Mouse (Mus musculus) heart, embryonic 12.5 days (tissue): Measurements from ENCODE around the gene Cdc14a. TPM values are rescaled to one million over a fixed set of nuclear protein-coding genes. Genes with fewer than 3 reads are reported as not detected.

Source experiments
- ATAC-seq: fragments of 200-750 bp; cut with Nextera tagmentation; 2 replicates; pipeline ENCODE4 v1.8.0; 2017; ENCODE audit warnings: moderate TSS enrichment, moderate library complexity; ENCODE audit not compliant: insufficient number of reproducible peaks, low FRiP score
- H3K27ac ChIP-seq: fragments of 300-500 bp; sonication (generic); 2 replicates; pipeline ENCODE4 v1.5.1; 2016; ENCODE audit warnings: mild to moderate bottlenecking, moderate library complexity; ENCODE audit not compliant: poor library complexity, severe bottlenecking
- H3K27me3 ChIP-seq: fragments of 300-500 bp; sonication (generic); replicated peaks from 2 replicates; pipeline ENCODE4 v1.6.1; 2016; ENCODE audit warnings: mild to moderate bottlenecking, moderate library complexity
- H3K36me3 ChIP-seq: fragments of 300-500 bp; sonication (generic); 2 replicates; pipeline ENCODE4 v1.6.1; 2016; ENCODE audit warnings: mild to moderate bottlenecking, moderate library complexity
- H3K4me1 ChIP-seq: fragments of 300-500 bp; sonication (generic); replicated peaks from 2 replicates; pipeline ENCODE4 v1.6.1; 2016; ENCODE audit warnings: mild to moderate bottlenecking
- H3K4me2 ChIP-seq: fragments of 300-500 bp; sonication (generic); 2 replicates; pipeline ENCODE4 v1.6.1; 2016; ENCODE audit warnings: mild to moderate bottlenecking, moderate library complexity
- H3K4me3 ChIP-seq: fragments of 300-500 bp; sonication (generic); 2 replicates; pipeline ENCODE4 v1.5.1; 2016; ENCODE audit warnings: mild to moderate bottlenecking
- H3K9ac ChIP-seq: fragments of 300-500 bp; sonication (generic); 2 replicates; pipeline ENCODE4 v1.6.1; 2016; ENCODE audit warnings: mild to moderate bottlenecking, moderate library complexity
- H3K9me3 ChIP-seq: fragments of 300-500 bp; sonication (generic); replicated peaks from 2 replicates; pipeline ENCODE4 v1.6.1; 2016; ENCODE audit warnings: mild to moderate bottlenecking, moderate library complexity
- WGBS: fragments of 180-500 bp; shearing (Covaris S2); methylation state at CpG from one replicate; pipeline ENCODE4 v1.1.7; 2016; 5-methylcytosine and 5-hydroxymethylcytosine counted together
- polyA plus RNA-seq: library from polyadenylated mRNA; unstranded; fragments of >200 nt; fragmentation: Nextera tagmentation; extraction: Ambion mirVana; gene quantifications from 2 replicates; pipeline ENCODE4 v1.2.1, GENCODE M21; 2016

Gene Cdc14a
- polyA plus RNA-seq, 1 experiment from 2014 or later, result 7.8 TPM

DNA sequence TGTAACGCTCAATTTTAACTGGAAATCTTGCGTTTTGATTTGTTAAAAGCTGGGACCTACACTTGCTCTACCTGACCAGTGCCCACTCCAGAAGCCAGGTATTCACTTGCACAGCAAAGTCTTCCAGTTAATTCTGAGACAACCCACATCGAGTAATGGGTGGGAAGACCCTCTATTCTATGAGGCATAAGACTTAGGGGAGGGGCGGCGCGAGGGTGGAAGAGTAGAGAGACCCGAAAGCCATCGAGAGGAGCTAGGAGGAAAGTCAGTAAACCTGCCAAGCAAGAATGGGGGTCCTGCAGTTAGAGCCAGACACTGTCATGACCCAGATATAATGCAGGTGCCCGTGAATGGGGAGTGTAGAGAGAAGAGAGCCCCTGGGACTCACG, 96.2 kb downstream of the Cdc14a start:
- no peak for ATAC-seq
- Histone ChIP-seq H3K4me3 (no peak overlapping the region), H3K36me3 (peaks cover 2% of the 10 kb centered on the region; the same call in 1 of the 2 replicates), H3K9me3 (no peaks in the 10 kb centered on the region), H3K27me3 (no peaks in the 10 kb centered on the region), H3K4me1 (peaks cover 8% of the 10 kb centered on the region; the same call in 1 of the 2 replicates), H3K27ac (no peak overlapping the region), H3K4me2 (peak overlapping the region; percentile 70), H3K9ac (no peak overlapping the region)
- 44% methylated on average over 10 of the region's 10 CpGs for WGBS

DNA sequence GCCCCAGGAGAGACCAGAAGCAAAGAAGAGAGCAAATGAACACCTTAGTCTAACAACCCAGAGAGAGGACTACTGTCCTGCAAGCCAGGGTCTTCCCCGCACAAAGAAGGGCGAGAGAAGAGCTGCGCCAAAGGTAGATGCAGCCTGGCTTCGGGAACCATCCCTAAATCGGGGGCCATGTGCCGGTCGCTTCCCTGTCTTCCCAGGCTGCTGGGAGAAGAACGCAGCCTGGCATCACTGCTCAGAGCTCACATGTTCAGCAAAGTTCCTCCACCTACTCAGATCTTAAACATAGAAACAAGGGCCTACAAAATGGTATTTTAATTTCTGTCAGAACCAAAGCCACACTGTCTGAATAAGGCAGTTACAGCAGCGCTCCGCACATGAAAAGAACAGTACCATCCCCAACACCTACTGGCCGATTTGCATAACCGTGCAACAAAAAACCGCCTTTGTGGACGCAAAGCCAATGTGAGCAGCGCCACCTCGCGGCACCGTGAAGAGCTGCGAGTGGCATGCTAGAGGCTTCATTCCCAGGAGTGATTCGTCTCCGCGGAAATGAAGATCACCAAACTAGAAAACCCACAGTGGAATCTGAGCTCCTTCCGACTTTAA, 96.7 kb downstream of the Cdc14a start:
- Histone ChIP-seq H3K4me3 (peak overlapping the region; percentile 27), H3K9ac (peak overlapping the region; percentile 49; the same call in 1 of the 2 replicates), H3K4me1 (peaks cover 8% of the 10 kb centered on the region; the same call in 1 of the 2 replicates), H3K27me3 (no peaks in the 10 kb centered on the region), H3K9me3 (no peaks in the 10 kb centered on the region), H3K36me3 (peaks cover 2% of the 10 kb centered on the region; the same call in 1 of the 2 replicates), H3K4me2 (peak overlapping the region; percentile 70), H3K27ac (no peak overlapping the region)
- 0 out of 2 replicates have a peak, but pooled peaks have one; percentile 40 for ATAC-seq
- 5% methylated on average over 23 of the region's 23 CpGs for WGBS

DNA sequence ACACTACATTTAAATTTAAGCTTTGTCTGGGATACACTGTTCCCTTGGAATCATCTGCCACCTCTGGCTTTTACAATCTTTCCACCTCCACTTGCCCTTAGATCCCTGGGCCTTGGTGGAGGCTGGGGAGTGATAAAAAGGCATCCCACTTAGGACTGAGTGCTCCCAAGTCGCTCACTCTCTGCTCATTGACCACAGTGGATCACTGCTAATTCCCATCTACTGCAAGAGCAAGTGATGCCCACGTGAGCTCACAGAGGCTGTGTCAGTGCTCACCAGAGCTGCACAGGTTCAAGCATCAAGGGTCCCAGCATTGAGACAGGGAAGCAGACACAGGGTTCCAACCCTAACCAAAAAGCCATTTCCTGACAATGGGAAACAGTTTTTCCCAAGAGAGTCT, 98.3 kb downstream of the Cdc14a start:
- H3K36me3 ChIP-seq, result peaks cover 2% of the 10 kb centered on the region; the same call in 1 of the 2 replicates
- H3K4me2 ChIP-seq, result no peak overlapping the region
- WGBS, result 81% methylated on average over 2 of the region's 2 CpGs

DNA sequence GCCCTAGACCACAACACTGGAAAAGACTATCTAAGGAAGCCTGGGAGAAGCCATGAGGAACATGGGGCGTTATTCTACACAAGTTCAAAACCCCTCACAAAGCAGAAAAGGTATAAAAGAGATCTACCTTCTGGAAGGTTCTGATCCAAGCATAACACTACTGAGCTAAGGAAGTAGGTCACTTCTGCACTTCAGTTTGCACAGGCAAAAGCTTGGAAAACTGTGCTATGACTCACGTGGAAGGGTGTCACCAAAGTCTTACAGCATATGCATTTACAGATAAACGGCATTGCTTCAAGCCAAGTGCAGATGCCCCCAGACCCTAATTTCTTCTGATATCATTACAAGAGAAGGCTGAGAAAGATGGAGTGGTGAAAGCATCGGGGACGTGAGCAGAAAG, 104.1 kb downstream of the Cdc14a start:
- no peaks in the 10 kb centered on the region for H3K9me3 ChIP-seq
- H3K36me3 ChIP-seq, result peaks cover 1% of the 10 kb centered on the region; the same call in 1 of the 2 replicates

More for the DNA sequence above, 98.3 kb downstream of the Cdc14a start:
- Histone ChIP-seq H3K27ac (no peak overlapping the region), H3K4me1 (peaks cover 8% of the 10 kb centered on the region; the same call in 1 of the 2 replicates), H3K27me3 (no peaks in the 10 kb centered on the region), H3K9ac (no peak overlapping the region), H3K9me3 (no peaks in the 10 kb centered on the region), H3K4me3 (no peak overlapping the region)
- ATAC-seq, result no peak

DNA sequence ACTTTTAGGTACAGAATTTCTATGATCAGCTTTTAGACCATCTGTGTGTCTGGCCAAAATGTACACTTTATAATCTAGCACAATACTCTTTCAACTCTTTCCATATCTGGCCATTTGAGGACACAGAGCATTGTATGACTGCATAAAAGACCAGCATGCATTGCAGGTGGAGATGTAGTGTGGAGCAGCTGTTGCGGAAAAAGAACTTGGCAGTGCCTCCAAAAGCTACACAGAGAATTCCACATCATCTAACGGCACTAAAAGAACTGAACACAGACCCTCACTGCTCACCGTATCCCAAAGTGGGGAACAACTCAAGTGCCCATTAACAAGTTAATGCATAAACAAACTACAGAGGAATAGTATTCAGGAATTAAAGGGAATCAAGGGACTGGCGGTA, 112.0 kb downstream of the Cdc14a start:
- 94% methylated on average over 4 of the region's 4 CpGs for WGBS
- Histone ChIP-seq H3K9ac (no peak overlapping the region), H3K36me3 (peaks cover 10% of the 10 kb centered on the region), H3K27me3 (no peaks in the 10 kb centered on the region), H3K4me1 (peaks cover 10% of the 10 kb centered on the region), H3K4me3 (no peak overlapping the region), H3K4me2 (no peak overlapping the region), H3K27ac (no peak overlapping the region), H3K9me3 (no peaks in the 10 kb centered on the region; the same call in 1 of the 2 replicates)
- no peak for ATAC-seq

More for the DNA sequence above, 104.1 kb downstream of the Cdc14a start:
- no peaks in the 10 kb centered on the region for H3K4me1 ChIP-seq
- no peak overlapping the region for H3K9ac ChIP-seq
- 83% methylated on average over 5 of the region's 5 CpGs for WGBS
- no peak for ATAC-seq
- no peak overlapping the region for H3K27ac ChIP-seq
- no peak overlapping the region for H3K4me3 ChIP-seq
- H3K27me3 ChIP-seq, result no peaks in the 10 kb centered on the region
- no peak overlapping the region for H3K4me2 ChIP-seq

DNA sequence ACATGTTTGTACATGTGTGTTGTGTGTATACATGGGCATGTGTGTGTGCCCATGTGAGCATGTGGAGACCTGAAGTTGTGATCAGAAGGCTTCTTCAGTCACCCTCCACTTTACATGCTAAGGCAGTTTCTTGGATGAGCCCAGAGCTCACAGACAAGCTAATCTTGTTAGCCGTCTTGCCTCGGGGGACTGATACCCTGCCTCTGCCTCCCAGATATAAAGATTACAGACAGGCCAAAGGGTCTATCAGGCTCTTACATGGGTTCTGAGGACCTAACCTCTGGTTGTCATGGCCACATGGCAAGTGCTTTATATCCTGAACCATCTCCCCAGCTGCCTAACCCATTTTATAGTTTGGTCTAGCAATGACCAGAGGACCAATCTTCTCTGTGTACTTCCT, 112.7 kb downstream of the Cdc14a start:
- no peak overlapping the region for H3K4me2 ChIP-seq
- H3K27ac ChIP-seq, result no peak overlapping the region
- no peak overlapping the region for H3K4me3 ChIP-seq
- H3K4me1 ChIP-seq, result peaks cover 11% of the 10 kb centered on the region
- 93% methylated on average over 2 of the region's 2 CpGs for WGBS
- peaks cover 10% of the 10 kb centered on the region for H3K36me3 ChIP-seq
- no peak overlapping the region for H3K9ac ChIP-seq
- no peaks in the 10 kb centered on the region; the same call in 1 of the 2 replicates for H3K9me3 ChIP-seq
- no peaks in the 10 kb centered on the region for H3K27me3 ChIP-seq
- ATAC-seq, result no peak

DNA sequence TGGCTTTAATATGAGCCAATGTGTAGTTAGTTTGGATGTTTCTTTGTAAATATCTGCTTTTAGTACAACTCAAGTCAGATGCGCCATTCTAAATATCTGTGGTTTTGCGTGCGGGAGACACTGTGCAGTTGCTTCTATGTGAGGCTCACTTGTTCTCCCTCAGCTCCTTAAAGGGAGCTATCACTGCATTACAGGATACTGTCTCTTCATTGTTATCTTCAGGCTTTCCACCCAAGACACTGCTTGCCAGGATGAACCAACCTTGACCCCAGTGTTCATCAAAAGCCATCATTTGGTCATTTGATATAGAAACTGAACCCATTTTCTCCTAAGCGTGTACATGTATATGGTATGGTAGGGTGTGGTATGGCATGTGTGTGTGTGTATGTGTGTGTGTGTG, 113.2 kb downstream of the Cdc14a start:
- H3K27ac ChIP-seq, result no peak overlapping the region
- H3K9me3 ChIP-seq, result no peaks in the 10 kb centered on the region; the same call in 1 of the 2 replicates
- 90% methylated on average over 4 of the region's 4 CpGs for WGBS
- H3K36me3 ChIP-seq, result peaks cover 10% of the 10 kb centered on the region
- no peak for ATAC-seq
- no peak overlapping the region for H3K4me2 ChIP-seq
- no peak overlapping the region for H3K4me3 ChIP-seq
- no peak overlapping the region for H3K9ac ChIP-seq
- peaks cover 11% of the 10 kb centered on the region for H3K4me1 ChIP-seq
- no peaks in the 10 kb centered on the region for H3K27me3 ChIP-seq

DNA sequence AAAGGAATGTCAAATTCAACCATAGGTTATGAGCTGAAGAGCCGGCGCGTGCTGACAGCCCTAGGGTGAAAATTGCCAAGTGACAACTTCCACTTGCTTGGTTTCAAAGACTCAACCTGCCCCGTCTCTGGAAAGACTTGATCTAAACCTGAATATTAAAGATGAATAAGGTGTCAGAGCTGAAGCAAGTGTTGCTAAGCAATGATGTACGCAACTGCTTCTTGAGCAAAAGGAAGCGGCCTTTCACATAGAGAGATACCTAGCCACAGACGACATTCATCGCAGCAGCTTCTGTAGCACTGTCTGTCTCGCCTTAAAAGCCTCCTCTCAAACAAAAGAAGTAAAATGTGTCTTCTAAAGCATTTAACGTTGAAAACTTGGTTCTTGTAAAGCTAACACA, 113.8 kb downstream of the Cdc14a start:
- Histone ChIP-seq H3K4me3 (no peak overlapping the region), H3K27ac (no peak overlapping the region), H3K9ac (no peak overlapping the region), H3K36me3 (peaks cover 14% of the 10 kb centered on the region), H3K9me3 (no peaks in the 10 kb centered on the region; the same call in 1 of the 2 replicates), H3K4me1 (peaks cover 11% of the 10 kb centered on the region), H3K27me3 (no peaks in the 10 kb centered on the region), H3K4me2 (no peak overlapping the region)
- WGBS, result 86% methylated on average over 10 of the region's 10 CpGs
- ATAC-seq, result no peak

DNA sequence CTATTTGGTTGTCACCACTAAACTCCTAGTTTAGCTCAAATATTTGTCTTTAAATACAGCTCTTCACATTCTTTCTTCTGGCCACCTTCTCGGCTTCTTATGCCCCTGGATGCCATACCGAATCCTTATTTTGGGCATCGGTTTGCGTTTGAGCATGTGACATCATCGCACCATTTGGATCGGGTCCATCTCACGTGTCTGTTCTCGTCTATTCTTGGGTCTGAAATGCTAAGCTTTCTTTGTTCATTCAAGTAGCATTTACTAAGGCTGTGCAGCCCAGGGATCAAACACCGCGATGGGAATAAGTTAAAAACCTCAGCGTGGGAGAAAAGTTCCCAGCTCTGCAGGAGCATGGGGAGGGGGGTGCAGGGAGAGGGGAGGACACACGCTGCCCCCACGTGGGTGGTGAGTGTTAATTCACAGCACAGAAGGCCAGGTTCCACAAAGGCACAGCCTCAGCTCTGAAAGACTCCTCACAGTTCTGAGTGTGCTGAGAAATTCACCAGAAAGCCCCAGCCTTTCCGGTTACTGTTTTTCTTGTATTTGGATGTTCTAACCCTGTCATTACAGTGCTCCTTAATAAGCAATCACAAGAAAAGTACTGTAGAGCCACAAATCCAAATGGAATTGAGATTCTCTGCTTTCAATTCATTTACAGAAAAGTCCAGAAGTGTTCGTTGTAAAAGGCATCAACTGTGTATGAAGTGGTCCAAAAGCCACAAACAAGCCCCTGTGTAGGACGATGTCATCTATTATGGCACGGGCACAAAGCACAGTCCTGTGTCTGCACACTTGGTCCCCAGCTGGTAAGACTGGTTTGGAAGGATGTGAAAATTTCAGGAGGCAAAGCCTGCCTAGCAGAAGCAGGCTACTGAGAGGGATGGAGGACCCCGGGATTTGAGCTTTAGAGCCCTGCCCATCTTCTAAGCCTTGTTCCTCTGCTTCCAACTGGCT, 118.8 kb downstream of the Cdc14a start:
- H3K27ac ChIP-seq, result no peak overlapping the region
- H3K4me2 ChIP-seq, result no peak overlapping the region
- H3K27me3 ChIP-seq, result no peaks in the 10 kb centered on the region
- H3K9ac ChIP-seq, result no peak overlapping the region
- no peak overlapping the region for H3K4me3 ChIP-seq
- H3K36me3 ChIP-seq, result peaks cover 18% of the 10 kb centered on the region
- 79% methylated on average over 18 of the region's 18 CpGs for WGBS
- H3K9me3 ChIP-seq, result no peaks in the 10 kb centered on the region
- peaks cover 11% of the 10 kb centered on the region for H3K4me1 ChIP-seq
- ATAC-seq, result no peak

DNA sequence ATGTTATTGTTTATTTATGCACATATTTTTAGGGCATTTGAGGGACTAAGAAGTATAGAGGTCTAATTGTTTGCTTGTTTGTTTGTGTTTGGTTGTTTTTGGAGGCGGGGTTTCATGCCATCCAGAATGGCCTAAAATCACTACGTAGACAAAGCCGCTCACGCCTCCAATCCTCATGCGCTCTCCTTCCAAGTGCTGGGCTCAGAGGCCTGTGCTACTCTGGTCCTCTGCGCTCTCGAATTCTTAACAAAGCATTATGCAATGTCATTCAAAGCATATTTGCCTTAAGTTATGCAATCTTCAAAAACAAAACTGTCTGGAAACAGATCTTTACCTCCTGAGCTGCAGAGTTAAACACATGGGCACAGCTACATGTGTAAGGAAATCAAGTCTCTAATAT, 121.3 kb downstream of the Cdc14a start:
- ATAC-seq, result no peak
- Histone ChIP-seq H3K9me3 (no peaks in the 10 kb centered on the region), H3K27ac (no peak overlapping the region)

DNA sequence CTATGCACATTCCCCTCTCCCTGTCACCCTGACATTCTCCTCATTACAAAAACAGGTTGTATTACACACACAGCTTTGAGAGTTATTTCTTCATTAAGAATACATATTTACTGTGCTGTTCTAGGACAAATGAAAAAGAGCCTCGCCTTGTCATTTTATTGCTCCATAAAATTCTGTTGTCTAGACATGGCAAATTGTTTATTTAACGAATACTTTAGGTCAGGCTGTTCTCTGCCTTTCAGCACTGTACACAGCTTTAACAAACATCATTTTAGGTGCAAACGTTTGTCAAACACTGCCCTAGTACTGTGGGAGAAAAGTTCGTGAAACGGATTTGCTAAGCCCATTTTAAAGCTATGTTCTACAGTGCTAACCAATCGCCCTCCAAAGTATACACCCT, 122.1 kb downstream of the Cdc14a start:
- H3K27ac ChIP-seq, result no peak overlapping the region
- no peaks in the 10 kb centered on the region for H3K27me3 ChIP-seq
- H3K9ac ChIP-seq, result no peak overlapping the region
- no peak overlapping the region for H3K4me3 ChIP-seq
- no peak for ATAC-seq
- peaks cover 30% of the 10 kb centered on the region for H3K36me3 ChIP-seq
- H3K9me3 ChIP-seq, result no peaks in the 10 kb centered on the region
- 82% methylated on average over 6 of the region's 6 CpGs for WGBS
- no peak overlapping the region for H3K4me2 ChIP-seq
- H3K4me1 ChIP-seq, result peaks cover under 1% of the 10 kb centered on the region; the same call in 1 of the 2 replicates

More for the DNA sequence above, 121.3 kb downstream of the Cdc14a start:
- Histone ChIP-seq H3K4me3 (no peak overlapping the region), H3K9ac (no peak overlapping the region), H3K4me2 (no peak overlapping the region), H3K4me1 (peaks cover 9% of the 10 kb centered on the region), H3K27me3 (no peaks in the 10 kb centered on the region), H3K36me3 (peaks cover 23% of the 10 kb centered on the region)
- WGBS, result 94% methylated on average over 7 of the region's 7 CpGs
